Mouse (Mus musculus): ENCODE measurements at regions not wholly inside any gene's neighbourhood (a gene's known extent, or its start where the extent isn't known, plus 50 kb on each side); places are given as distances from the start of the nearest gene placed in this dataset.

DNA sequence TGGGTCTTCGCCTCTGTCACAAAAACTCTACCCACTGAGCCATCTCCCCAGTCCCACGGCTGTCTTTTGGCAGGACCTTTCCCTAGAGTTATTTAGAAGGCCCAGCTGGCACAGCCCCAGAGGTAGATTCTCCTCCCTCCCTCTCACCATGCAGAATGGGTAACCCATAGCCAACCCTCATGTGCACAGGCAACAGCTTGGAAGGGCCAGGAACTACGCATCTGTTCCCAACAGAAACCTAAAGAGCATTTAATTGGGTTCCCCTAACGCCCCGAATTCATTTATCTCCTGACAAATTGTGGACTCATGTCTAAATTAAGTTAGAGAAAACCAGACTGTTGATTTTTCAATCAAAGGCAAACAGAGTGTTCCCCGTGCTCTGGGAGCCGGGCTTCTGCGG, 97.1 kb downstream of the Nptx2 start:
- TF ChIP-seq CTCF (IDR thresholded peaks at IDR 0.05; ENCODE audit: low read depth, low read length) = no peak
- TF ChIP-seq POLR2A (IDR thresholded peaks at IDR 0.05; ENCODE audit: borderline replicate concordance, low read depth, low read length) = no peak

All from bone marrow macrophage, adult 2 months (primary cell).